Mouse (Mus musculus): ENCODE measurements at regions not wholly inside any gene's neighbourhood (a gene's known extent, or its start where the extent isn't known, plus 50 kb on each side); places are given as distances from the start of the nearest gene placed in this dataset.

DNA sequence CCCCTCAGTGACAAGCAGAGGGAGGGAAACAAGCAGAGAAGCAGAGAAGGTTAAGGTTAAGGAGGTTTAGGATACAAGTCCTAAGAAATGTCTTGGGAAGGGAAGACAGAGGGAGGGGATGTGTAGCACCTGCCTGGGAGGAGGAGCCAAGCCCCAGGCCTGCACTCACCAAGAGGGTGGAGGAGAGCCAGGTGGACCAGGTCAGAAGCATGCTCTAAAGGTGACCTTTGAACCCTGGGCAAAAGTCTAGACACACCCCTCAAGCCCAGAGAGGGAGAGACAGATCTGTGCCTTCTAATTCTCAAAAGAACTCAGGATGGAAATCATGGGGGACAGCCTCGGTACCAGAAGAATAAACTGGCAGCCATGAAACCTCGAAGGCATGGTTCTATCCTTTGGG is 54.4 kb upstream of the Calm2 start:
- no peak overlapping the region for H3K4me3 ChIP-seq (replicated peaks)
- H3K27me3 ChIP-seq, result 0 out of 2 replicates have a peak, but pooled peaks cover 5% of the 10 kb centered on the region
- peaks cover 5% of the 10 kb centered on the region; the same call in 1 of the 2 replicates for H3K4me1 ChIP-seq (replicated peaks)
- H3K27ac ChIP-seq (replicated peaks), result no peak overlapping the region
- no peaks in the 10 kb centered on the region for H3K36me3 ChIP-seq (replicated peaks)
- ATAC-seq (ENCODE audit: insufficient read depth), result no peak
- WGBS (ENCODE audit: insufficient replicate concordance), result 43% methylated on average over 2 of the region's 2 CpGs
- H3K9me3 ChIP-seq (replicated peaks), result no peaks in the 10 kb centered on the region
- no peak overlapping the region for H3K4me2 ChIP-seq
- no peak overlapping the region for H3K9ac ChIP-seq

DNA sequence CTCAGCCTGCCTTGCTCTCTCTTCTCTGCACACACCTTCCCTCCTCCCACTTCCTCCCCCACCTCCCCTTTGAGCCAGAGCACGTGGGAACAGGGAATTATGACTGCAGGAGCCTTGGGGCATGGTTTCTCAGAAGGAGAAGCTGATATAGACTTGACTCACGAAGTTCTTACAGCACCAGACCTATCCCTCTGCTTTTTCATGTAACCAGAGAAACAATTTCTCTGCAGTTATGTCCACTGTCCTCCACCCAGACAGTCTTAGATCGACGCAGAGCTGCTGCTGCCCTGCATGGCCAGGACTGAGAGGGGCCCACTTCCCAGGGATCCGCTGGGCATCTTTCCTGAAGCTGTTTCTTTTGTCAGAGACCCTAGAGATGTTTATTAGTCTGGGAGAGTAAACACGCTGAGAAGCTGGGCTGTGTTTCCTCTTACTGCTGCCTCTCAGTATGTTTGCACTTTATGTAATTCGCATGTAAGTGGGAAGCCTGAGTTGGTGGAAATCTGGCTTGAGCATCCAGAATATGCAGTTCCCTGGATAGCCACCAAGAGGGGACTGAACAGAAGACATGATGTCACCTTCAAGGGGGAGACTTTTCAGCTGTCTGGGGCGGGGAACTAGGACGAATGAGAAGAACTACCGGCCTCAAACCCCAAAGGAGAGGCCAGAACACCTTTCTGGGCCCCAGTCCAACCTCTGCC is 55.1 kb upstream of the Calm2 start:
- Histone ChIP-seq H3K4me3 (replicated peaks) (no peak overlapping the region), H3K4me2 (no peak overlapping the region), H3K27ac (replicated peaks) (no peak overlapping the region), H3K27me3 (0 out of 2 replicates have a peak, but pooled peaks cover 5% of the 10 kb centered on the region), H3K4me1 (replicated peaks) (peaks cover 5% of the 10 kb centered on the region; the same call in 1 of the 2 replicates), H3K9me3 (replicated peaks) (no peaks in the 10 kb centered on the region), H3K36me3 (replicated peaks) (no peaks in the 10 kb centered on the region), H3K9ac (no peak overlapping the region)
- 36% methylated on average over 10 of the region's 10 CpGs for WGBS (ENCODE audit: insufficient replicate concordance)
- no peak for ATAC-seq (ENCODE audit: insufficient read depth)

DNA sequence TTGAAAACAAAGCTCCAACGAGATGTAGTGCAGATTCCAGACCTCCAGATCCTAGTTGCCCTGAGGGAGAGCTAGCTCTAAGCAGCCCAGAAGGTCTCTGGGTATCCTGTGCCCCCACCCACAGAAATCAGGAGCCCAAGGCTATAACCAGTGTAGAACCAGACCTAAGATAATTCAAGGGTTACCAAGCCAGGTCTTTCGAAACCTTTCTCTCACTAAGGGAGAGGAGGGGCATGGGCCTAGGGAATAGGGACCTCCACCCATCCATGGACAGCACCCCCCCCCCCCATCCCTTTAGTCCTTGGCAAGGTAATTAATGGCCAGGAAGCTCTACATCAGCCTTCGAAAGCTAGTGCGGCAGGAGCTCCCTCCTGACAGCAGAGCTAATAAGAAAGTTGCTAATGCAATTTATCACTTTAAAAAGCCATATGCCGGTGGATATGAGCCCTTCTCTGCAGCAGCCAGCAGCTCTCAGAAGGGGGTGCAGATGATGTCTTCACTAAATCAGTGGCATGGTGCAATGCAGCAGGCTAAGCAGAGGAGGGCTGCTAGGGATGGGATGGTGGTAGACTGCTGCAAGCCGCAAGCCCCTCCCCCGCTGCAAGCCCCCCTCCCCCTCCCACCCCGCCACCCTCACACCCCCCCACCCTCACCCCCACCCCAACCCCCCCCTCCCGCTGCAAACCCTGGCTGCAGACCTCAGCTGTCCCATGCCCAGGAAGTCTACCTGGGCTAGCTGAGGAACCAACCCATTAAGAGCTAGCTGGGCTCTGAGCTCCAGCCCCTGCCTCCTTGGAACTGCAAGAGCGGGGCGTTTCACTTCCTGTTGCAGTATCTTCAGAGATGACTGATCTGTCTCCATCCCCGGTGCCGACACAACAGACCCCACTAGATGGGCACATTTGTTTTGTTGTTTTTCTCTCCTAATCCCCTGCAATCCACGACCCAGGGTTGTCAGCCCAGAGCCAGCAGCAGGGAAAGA is 55.9 kb upstream of the Calm2 start:
- WGBS (ENCODE audit: insufficient replicate concordance), result 20% methylated on average over 13 of the region's 14 CpGs
- no peak for ATAC-seq (ENCODE audit: insufficient read depth)
- Histone ChIP-seq H3K27me3 (0 out of 2 replicates have a peak, but pooled peaks cover 5% of the 10 kb centered on the region), H3K36me3 (replicated peaks) (no peaks in the 10 kb centered on the region), H3K9me3 (replicated peaks) (no peaks in the 10 kb centered on the region), H3K9ac (no peak overlapping the region), H3K27ac (replicated peaks) (no peak overlapping the region), H3K4me3 (replicated peaks) (no peak overlapping the region), H3K4me1 (replicated peaks) (peaks cover 5% of the 10 kb centered on the region; the same call in 1 of the 2 replicates), H3K4me2 (no peak overlapping the region)

DNA sequence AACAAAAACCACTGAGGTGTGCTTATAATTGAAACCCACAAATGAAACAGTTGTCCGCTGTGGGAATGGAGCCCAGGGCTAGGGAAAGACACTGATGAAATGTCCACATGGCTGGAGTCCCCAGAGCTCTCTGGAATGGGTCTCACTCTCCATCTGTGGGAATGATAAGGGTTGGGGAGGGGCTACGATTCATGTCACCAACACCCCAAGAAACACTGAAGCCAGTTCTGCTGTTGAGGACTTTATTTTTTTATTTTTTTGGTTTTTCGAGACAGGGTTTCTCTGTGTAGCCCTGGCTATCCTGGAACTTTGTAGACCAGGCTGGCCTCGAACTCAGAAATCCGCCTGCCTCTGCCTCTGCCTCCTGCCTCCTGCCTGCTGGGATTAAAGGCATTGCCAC is 56.8 kb upstream of the Calm2 start:
- no peak for ATAC-seq (ENCODE audit: insufficient read depth)
- Histone ChIP-seq H3K4me3 (replicated peaks) (no peak overlapping the region), H3K9ac (no peak overlapping the region), H3K27me3 (0 out of 2 replicates have a peak, but pooled peaks cover 5% of the 10 kb centered on the region), H3K27ac (replicated peaks) (no peak overlapping the region), H3K9me3 (replicated peaks) (no peaks in the 10 kb centered on the region), H3K4me2 (no peak overlapping the region), H3K4me1 (replicated peaks) (peaks cover 5% of the 10 kb centered on the region; the same call in 1 of the 2 replicates), H3K36me3 (replicated peaks) (no peaks in the 10 kb centered on the region)
- WGBS (ENCODE audit: insufficient replicate concordance), result 68% methylated on average over 5 of the region's 5 CpGs

GRCm38 (mm10) chr17:87504960-87505681 is 58.4 kb upstream of the Calm2 start:
- Histone ChIP-seq H3K9me3 (replicated peaks) (no peaks in the 10 kb centered on the region), H3K27ac (replicated peaks) (no peak overlapping the region), H3K9ac (no peak overlapping the region), H3K27me3 (no peaks in the 10 kb centered on the region), H3K4me2 (no peak overlapping the region), H3K4me1 (replicated peaks) (peaks cover 5% of the 10 kb centered on the region; the same call in 1 of the 2 replicates), H3K36me3 (replicated peaks) (no peaks in the 10 kb centered on the region), H3K4me3 (replicated peaks) (no peak overlapping the region)
- ATAC-seq (ENCODE audit: insufficient read depth), result no peak
- WGBS (ENCODE audit: insufficient replicate concordance), result 30% methylated on average over 5 of the region's 5 CpGs

DNA sequence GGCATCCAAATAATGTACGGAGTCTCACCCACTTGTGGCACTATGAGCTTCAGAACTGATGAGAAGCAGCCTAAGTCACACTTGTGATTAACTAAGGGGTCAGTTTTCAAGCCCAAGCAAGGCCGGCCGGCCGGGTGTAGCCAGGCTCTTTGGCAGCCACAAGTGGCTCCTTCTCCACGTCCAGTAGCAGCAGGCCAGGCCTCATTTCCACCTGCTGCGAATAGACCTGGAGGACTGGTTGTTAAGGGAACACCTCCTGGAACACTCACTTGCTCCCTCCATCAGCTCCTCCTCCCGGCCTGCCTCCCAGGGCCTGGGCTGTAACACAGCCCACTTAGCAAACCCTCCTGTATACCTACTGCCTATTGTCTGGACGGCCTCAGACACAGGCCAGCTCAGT is 61.1 kb upstream of the Calm2 start:
- peaks cover 2% of the 10 kb centered on the region for H3K4me1 ChIP-seq (replicated peaks)
- ATAC-seq (ENCODE audit: insufficient read depth), result no peak
- no peaks in the 10 kb centered on the region for H3K9me3 ChIP-seq (replicated peaks)
- H3K36me3 ChIP-seq (replicated peaks), result no peaks in the 10 kb centered on the region
- no peak overlapping the region for H3K9ac ChIP-seq
- no peak overlapping the region for H3K27ac ChIP-seq (replicated peaks)
- no peaks in the 10 kb centered on the region for H3K27me3 ChIP-seq
- no peak overlapping the region for H3K4me3 ChIP-seq (replicated peaks)
- H3K4me2 ChIP-seq, result no peak overlapping the region
- 67% methylated on average over 8 of the region's 8 CpGs for WGBS (ENCODE audit: insufficient replicate concordance)

- no peak overlapping the region for H3K27ac ChIP-seq (replicated peaks)
- WGBS (ENCODE audit: insufficient replicate concordance), result 61% methylated on average over 16 of the region's 16 CpGs
- H3K4me3 ChIP-seq (replicated peaks), result no peak overlapping the region
- H3K36me3 ChIP-seq (replicated peaks), result no peaks in the 10 kb centered on the region
- H3K4me1 ChIP-seq (replicated peaks), result peaks cover 10% of the 10 kb centered on the region
- no peaks in the 10 kb centered on the region for H3K9me3 ChIP-seq (replicated peaks)
- ATAC-seq (ENCODE audit: insufficient read depth), result no peak
- H3K4me2 ChIP-seq, result no peak overlapping the region
- no peak overlapping the region for H3K9ac ChIP-seq
- H3K27me3 ChIP-seq, result no peaks in the 10 kb centered on the region
These were observed 62.0 kb upstream of the Calm2 start for GRCm38 (mm10) chr17:87508582-87509253.

- no peak overlapping the region for H3K27ac ChIP-seq (replicated peaks)
- H3K9ac ChIP-seq, result no peak overlapping the region
- H3K27me3 ChIP-seq, result no peaks in the 10 kb centered on the region
- H3K4me3 ChIP-seq (replicated peaks), result no peak overlapping the region
- ATAC-seq (ENCODE audit: insufficient read depth), result no peak
- H3K36me3 ChIP-seq (replicated peaks), result no peaks in the 10 kb centered on the region
- H3K9me3 ChIP-seq (replicated peaks), result no peaks in the 10 kb centered on the region
- H3K4me2 ChIP-seq, result no peak overlapping the region
- H3K4me1 ChIP-seq (replicated peaks), result peaks cover 24% of the 10 kb centered on the region
- 65% methylated on average over 9 of the region's 9 CpGs for WGBS (ENCODE audit: insufficient replicate concordance)
These were observed 65.4 kb upstream of the Calm2 start for GRCm38 (mm10) chr17:87512000-87512611.

- Histone ChIP-seq H3K9me3 (replicated peaks) (no peaks in the 10 kb centered on the region), H3K9ac (no peak overlapping the region), H3K4me1 (replicated peaks) (peaks cover 28% of the 10 kb centered on the region), H3K27ac (replicated peaks) (no peak overlapping the region), H3K4me2 (peak overlapping the region; percentile 36), H3K4me3 (replicated peaks) (no peak overlapping the region), H3K36me3 (replicated peaks) (no peaks in the 10 kb centered on the region), H3K27me3 (no peaks in the 10 kb centered on the region)
- ATAC-seq (ENCODE audit: insufficient read depth), result peak; percentile 74
- WGBS (ENCODE audit: insufficient replicate concordance), result 3% methylated on average over 11 of the region's 11 CpGs
These were observed 67.1 kb upstream of the Calm2 start for GRCm38 (mm10) chr17:87513822-87514221.
